Mouse (Mus musculus): ENCODE data around the gene Ttll7. TPM values are rescaled to one million over a fixed set of nuclear protein-coding genes. Genes with fewer than 3 reads are reported as not detected.

Ttll7 gene
- polyA plus RNA-seq, 1 experiment = 0.09 TPM

DNA sequence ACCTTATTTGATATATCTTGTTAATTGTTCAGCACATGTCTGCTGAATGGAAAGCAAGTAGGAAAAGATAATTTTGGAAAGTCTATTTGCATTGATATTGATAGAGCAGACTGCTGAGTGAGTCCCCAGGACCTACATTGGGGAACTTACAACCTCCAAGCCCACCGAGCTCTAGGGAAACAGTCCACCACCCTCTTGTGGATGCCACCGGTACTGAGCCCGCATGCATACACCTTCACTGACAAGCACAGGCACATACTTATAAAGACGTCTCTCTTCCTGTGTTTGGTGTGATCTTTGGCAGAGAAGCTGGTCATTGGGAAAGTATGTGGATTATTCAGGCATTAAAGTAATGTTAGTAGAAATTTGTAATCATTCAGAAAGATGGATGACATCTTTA is 14.4 kb downstream of the Ttll7 start:
- DNase-seq = no peak
- H3K36me3 ChIP-seq (ENCODE audit: control insufficient read depth, insufficient read depth, low read length) = no peaks in the 10 kb centered on the region
- no peaks in the 10 kb centered on the region for H3K4me1 ChIP-seq (replicated peaks; ENCODE audit: control insufficient read depth, insufficient read depth, low read length)
- no peak overlapping the region for H3K27ac ChIP-seq (ENCODE audit: control insufficient read depth, insufficient read depth, low read length)
- H3K27me3 ChIP-seq (ENCODE audit: control insufficient read depth, insufficient read depth, low read length) = no peaks in the 10 kb centered on the region
- WGBS = 49% methylated on average over 4 of the region's 4 CpGs
- TF ChIP-seq CTCF (IDR thresholded peaks at IDR 0.05; ENCODE audit: borderline replicate concordance, control insufficient read depth, extremely low read depth, insufficient read depth, low read length, poor library complexity) (no peak), POLR2A (IDR thresholded peaks at IDR 0.05; ENCODE audit: control insufficient read depth, extremely low read depth, insufficient read depth, low read length, poor library complexity) (no peak)
- no peak overlapping the region for H3K4me3 ChIP-seq (ENCODE audit: control insufficient read depth, insufficient read depth, low read length)

DNA sequence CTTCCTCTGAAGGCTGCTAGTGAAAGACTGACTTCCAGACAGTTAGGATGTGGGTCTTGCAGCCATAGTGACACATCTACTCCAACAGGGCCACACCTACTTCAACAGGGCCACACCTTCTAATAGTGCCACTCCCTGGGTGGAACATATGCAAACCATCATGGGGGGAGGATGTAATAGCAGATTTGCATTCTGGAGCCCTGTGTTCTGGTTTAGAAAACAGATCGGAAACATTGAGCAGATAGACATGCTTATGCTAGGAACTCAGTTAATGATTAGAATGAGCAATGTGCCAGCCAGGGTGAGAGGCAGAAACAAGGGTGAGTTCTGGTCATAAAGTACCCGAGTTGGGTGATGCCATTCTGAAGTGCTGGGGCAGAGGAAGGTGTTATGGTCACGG is 19.8 kb downstream of the Ttll7 start:
- no peak overlapping the region for H3K27ac ChIP-seq (ENCODE audit: control insufficient read depth, insufficient read depth, low read length)
- no peak for DNase-seq
- H3K4me1 ChIP-seq (replicated peaks; ENCODE audit: control insufficient read depth, insufficient read depth, low read length) = no peaks in the 10 kb centered on the region
- WGBS = 94% methylated on average over 3 of the region's 3 CpGs
- TF ChIP-seq POLR2A (IDR thresholded peaks at IDR 0.05; ENCODE audit: control insufficient read depth, extremely low read depth, insufficient read depth, low read length, poor library complexity) (no peak), CTCF (IDR thresholded peaks at IDR 0.05; ENCODE audit: borderline replicate concordance, control insufficient read depth, extremely low read depth, insufficient read depth, low read length, poor library complexity) (no peak)
- H3K36me3 ChIP-seq (ENCODE audit: control insufficient read depth, insufficient read depth, low read length) = no peaks in the 10 kb centered on the region
- no peaks in the 10 kb centered on the region for H3K27me3 ChIP-seq (ENCODE audit: control insufficient read depth, insufficient read depth, low read length)
- H3K4me3 ChIP-seq (ENCODE audit: control insufficient read depth, insufficient read depth, low read length) = no peak overlapping the region

DNA sequence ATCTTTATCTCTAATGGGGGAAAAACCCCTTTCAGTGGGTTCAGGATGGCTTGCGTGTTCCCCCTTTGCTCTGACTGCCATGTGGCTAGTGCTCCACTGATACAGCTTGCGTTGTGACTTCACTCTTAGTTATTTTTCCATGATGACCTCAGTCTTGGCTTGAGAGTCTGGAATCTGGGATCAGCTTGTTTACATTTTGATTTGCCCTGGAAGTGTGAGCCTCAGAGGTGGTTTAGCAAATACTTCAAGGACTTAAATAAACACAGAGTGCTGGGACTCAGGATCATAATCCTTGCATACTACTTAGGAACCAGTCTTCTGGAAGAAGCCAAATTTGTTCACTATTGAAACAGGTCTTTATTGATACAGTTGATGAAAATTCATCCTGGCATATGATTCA is 23.8 kb downstream of the Ttll7 start:
- 82% methylated on average over 2 of the region's 2 CpGs for WGBS
- DNase-seq = no peak
- H3K27ac ChIP-seq (ENCODE audit: control insufficient read depth, insufficient read depth, low read length) = no peak overlapping the region

DNA sequence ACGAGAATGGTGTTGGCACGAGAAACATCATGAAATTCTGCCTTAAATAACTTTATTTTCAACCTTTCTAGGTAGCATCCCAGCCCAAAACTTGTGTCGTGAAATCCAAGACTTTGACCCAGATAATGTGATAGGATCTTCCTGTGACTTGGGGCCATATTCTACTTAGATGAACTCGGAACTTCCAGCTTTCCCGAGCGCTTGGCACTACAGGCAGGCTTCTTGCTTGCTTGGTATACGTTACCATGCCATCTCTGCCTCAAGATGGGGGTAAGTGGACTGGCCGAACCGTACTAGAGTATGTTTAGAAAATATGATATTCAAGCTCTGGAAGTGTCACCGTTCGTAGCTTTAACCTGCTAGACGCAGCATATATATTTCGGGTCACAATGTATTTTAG is 41.8 kb downstream of the Ttll7 start:
- no peak for TF ChIP-seq POLR2A (IDR thresholded peaks at IDR 0.05; ENCODE audit: control insufficient read depth, extremely low read depth, insufficient read depth, low read length, poor library complexity)
- no peak for TF ChIP-seq CTCF (IDR thresholded peaks at IDR 0.05; ENCODE audit: borderline replicate concordance, control insufficient read depth, extremely low read depth, insufficient read depth, low read length, poor library complexity)
- H3K4me1 ChIP-seq (replicated peaks; ENCODE audit: control insufficient read depth, insufficient read depth, low read length) = no peaks in the 10 kb centered on the region
- 95% methylated on average over 13 of the region's 13 CpGs for WGBS
- H3K27me3 ChIP-seq (ENCODE audit: control insufficient read depth, insufficient read depth, low read length) = no peaks in the 10 kb centered on the region
- H3K36me3 ChIP-seq (ENCODE audit: control insufficient read depth, insufficient read depth, low read length) = no peaks in the 10 kb centered on the region
- H3K27ac ChIP-seq (ENCODE audit: control insufficient read depth, insufficient read depth, low read length) = no peak overlapping the region
- DNase-seq = no peak
- H3K4me3 ChIP-seq (ENCODE audit: control insufficient read depth, insufficient read depth, low read length) = no peak overlapping the region

More for the DNA sequence above, 23.8 kb downstream of the Ttll7 start:
- H3K4me1 ChIP-seq (replicated peaks; ENCODE audit: control insufficient read depth, insufficient read depth, low read length) = no peaks in the 10 kb centered on the region
- H3K4me3 ChIP-seq (ENCODE audit: control insufficient read depth, insufficient read depth, low read length) = no peak overlapping the region
- no peaks in the 10 kb centered on the region for H3K27me3 ChIP-seq (ENCODE audit: control insufficient read depth, insufficient read depth, low read length)
- no peak for TF ChIP-seq CTCF (IDR thresholded peaks at IDR 0.05; ENCODE audit: borderline replicate concordance, control insufficient read depth, extremely low read depth, insufficient read depth, low read length, poor library complexity)
- H3K36me3 ChIP-seq (ENCODE audit: control insufficient read depth, insufficient read depth, low read length) = no peaks in the 10 kb centered on the region

DNA sequence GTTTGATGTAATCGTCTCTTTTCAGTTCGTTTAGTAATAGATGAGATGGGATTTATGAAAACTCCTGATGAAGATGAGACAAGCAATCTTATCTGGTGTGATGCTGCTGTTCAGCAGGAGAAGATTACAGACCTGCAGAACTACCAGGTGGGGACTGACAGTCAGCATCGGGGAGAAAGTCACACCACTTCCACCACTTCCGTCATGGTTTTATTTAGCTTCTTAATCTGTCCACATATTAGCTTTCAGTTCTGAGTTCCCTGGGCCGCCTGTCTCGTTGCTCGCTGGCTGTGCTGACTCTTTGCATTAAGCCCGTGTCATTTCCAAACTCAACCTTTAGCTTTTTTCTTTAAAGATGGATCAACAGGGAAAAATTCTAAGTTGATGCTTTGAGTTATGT is 44.4 kb downstream of the Ttll7 start:
- Histone ChIP-seq H3K4me1 (replicated peaks; ENCODE audit: control insufficient read depth, insufficient read depth, low read length) (no peaks in the 10 kb centered on the region), H3K27ac (ENCODE audit: control insufficient read depth, insufficient read depth, low read length) (no peak overlapping the region), H3K4me3 (ENCODE audit: control insufficient read depth, insufficient read depth, low read length) (no peak overlapping the region), H3K27me3 (ENCODE audit: control insufficient read depth, insufficient read depth, low read length) (no peaks in the 10 kb centered on the region), H3K36me3 (ENCODE audit: control insufficient read depth, insufficient read depth, low read length) (no peaks in the 10 kb centered on the region)
- DNase-seq = no peak
- 92% methylated on average over 8 of the region's 8 CpGs for WGBS
- TF ChIP-seq POLR2A (IDR thresholded peaks at IDR 0.05; ENCODE audit: control insufficient read depth, extremely low read depth, insufficient read depth, low read length, poor library complexity) (no peak), CTCF (IDR thresholded peaks at IDR 0.05; ENCODE audit: borderline replicate concordance, control insufficient read depth, extremely low read depth, insufficient read depth, low read length, poor library complexity) (no peak)

DNA sequence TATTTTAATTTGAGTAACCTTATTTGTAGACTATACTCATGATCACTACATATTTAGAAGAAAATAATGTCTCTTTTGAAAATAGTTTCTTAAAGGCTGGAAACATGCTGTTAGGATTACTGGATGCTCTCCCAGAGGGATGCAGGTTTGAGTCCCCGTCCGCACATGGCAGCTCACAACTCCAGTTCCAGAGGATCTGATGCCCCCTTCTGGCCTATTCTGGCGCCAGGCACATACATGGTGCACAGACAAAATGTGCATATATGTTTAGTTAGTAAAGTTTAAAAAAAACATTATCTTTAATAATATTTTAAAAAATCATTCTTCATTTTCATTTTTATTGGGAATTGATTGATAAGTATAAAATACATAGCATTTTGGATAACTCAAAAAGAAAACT is 47.9 kb downstream of the Ttll7 start:
- H3K4me3 ChIP-seq (ENCODE audit: control insufficient read depth, insufficient read depth, low read length) = no peak overlapping the region
- 92% methylated on average over 3 of the region's 3 CpGs for WGBS
- no peak overlapping the region for H3K27ac ChIP-seq (ENCODE audit: control insufficient read depth, insufficient read depth, low read length)
- no peaks in the 10 kb centered on the region for H3K27me3 ChIP-seq (ENCODE audit: control insufficient read depth, insufficient read depth, low read length)
- no peaks in the 10 kb centered on the region for H3K4me1 ChIP-seq (replicated peaks; ENCODE audit: control insufficient read depth, insufficient read depth, low read length)
- no peaks in the 10 kb centered on the region for H3K36me3 ChIP-seq (ENCODE audit: control insufficient read depth, insufficient read depth, low read length)
- no peak for TF ChIP-seq CTCF (IDR thresholded peaks at IDR 0.05; ENCODE audit: borderline replicate concordance, control insufficient read depth, extremely low read depth, insufficient read depth, low read length, poor library complexity)
- no peak for TF ChIP-seq POLR2A (IDR thresholded peaks at IDR 0.05; ENCODE audit: control insufficient read depth, extremely low read depth, insufficient read depth, low read length, poor library complexity)
- DNase-seq = no peak

DNA sequence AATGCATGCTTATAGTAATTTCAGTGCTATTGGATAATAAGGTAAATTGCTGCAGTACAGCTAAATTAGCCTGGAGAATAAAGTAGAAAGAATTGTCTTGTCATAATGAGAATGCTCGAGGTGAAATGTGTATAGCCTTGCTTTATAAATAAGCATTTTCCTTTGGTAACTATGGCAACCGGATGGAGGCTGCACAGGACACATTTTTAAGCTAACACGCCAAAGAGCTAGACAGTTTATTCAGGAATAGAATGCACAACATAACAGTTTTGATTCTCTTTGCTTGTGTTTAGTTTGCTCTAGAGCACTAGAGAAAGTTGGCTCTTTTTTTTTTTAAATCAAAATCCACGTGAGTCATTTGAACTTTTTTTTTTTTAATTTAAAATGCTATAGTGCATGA is 49.6 kb downstream of the Ttll7 start:
- H3K27ac ChIP-seq (ENCODE audit: control insufficient read depth, insufficient read depth, low read length) = no peak overlapping the region
- no peak overlapping the region for H3K4me3 ChIP-seq (ENCODE audit: control insufficient read depth, insufficient read depth, low read length)
- H3K4me1 ChIP-seq (replicated peaks; ENCODE audit: control insufficient read depth, insufficient read depth, low read length) = no peaks in the 10 kb centered on the region
- H3K27me3 ChIP-seq (ENCODE audit: control insufficient read depth, insufficient read depth, low read length) = no peaks in the 10 kb centered on the region
- no peak for DNase-seq
- TF ChIP-seq POLR2A (IDR thresholded peaks at IDR 0.05; ENCODE audit: control insufficient read depth, extremely low read depth, insufficient read depth, low read length, poor library complexity) (no peak), CTCF (IDR thresholded peaks at IDR 0.05; ENCODE audit: borderline replicate concordance, control insufficient read depth, extremely low read depth, insufficient read depth, low read length, poor library complexity) (no peak)
- 81% methylated on average over 4 of the region's 4 CpGs for WGBS
- no peaks in the 10 kb centered on the region for H3K36me3 ChIP-seq (ENCODE audit: control insufficient read depth, insufficient read depth, low read length)

Data from thymus, adult 2 months (tissue).